Mouse (Mus musculus): ENCODE results near the gene Mtx1. TPM values are rescaled to one million over a fixed set of nuclear protein-coding genes. Genes with fewer than 3 reads are reported as not detected.
"Not testable (repeated sequence)": the region's sequence is repeated elsewhere in the genome, so short reads cannot be mapped to it uniquely, and the experiment has no call there.

The Mtx1 gene
- polyA plus RNA-seq, 1 experiment: 66.4 TPM

DNA sequence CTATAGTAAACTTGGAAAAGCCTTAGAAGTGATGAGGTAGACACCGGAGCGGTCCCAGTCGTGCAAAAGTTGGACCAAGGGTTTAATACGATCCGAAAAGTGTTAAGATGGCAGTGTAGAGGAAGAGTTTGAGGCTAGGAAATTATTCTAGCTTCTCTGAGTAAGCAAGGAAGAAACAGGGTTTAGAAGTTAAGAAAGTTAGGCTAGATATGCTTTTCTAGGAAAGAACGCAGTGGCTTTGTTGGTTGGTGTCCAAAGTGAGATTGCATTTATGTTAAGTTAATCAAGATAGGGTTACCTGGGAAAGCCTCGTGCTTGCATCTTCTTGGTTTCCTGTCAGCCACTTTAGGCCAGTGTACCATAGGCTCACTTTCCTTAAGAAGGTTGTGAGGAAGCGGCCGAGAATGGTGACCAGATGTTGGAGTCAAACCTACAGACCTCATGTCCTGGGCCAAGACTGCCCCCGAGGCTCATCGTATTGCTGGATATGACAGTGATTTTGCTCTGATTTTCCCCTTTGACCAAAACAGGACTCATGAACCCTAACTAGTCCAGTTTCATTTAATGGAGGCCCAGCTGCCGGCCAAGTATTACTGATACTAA lies 61.5 kb downstream of the Mtx1 start:
- Histone ChIP-seq H3K27ac (ENCODE audit: control insufficient read depth, insufficient read depth, low read depth, low read length, poor library complexity) (peak overlapping the region; percentile 89), H3K4me1 (ENCODE audit: control insufficient read depth, insufficient read depth, low read length) (peaks cover 4% of the 10 kb centered on the region; the same call in 1 of the 2 replicates), H3K4me3 (replicated peaks; ENCODE audit: control insufficient read depth, low read depth, low read length) (peak overlapping the region; percentile 85)
- no peak for TF ChIP-seq POLR2A (IDR thresholded peaks at IDR 0.05; ENCODE audit: borderline replicate concordance, control insufficient read depth, low read depth, low read length)
- no peak for TF ChIP-seq CTCF (IDR thresholded peaks at IDR 0.05; ENCODE audit: control insufficient read depth, insufficient read depth, low read length)
- 16% methylated on average over 12 of the region's 12 CpGs for WGBS

DNA sequence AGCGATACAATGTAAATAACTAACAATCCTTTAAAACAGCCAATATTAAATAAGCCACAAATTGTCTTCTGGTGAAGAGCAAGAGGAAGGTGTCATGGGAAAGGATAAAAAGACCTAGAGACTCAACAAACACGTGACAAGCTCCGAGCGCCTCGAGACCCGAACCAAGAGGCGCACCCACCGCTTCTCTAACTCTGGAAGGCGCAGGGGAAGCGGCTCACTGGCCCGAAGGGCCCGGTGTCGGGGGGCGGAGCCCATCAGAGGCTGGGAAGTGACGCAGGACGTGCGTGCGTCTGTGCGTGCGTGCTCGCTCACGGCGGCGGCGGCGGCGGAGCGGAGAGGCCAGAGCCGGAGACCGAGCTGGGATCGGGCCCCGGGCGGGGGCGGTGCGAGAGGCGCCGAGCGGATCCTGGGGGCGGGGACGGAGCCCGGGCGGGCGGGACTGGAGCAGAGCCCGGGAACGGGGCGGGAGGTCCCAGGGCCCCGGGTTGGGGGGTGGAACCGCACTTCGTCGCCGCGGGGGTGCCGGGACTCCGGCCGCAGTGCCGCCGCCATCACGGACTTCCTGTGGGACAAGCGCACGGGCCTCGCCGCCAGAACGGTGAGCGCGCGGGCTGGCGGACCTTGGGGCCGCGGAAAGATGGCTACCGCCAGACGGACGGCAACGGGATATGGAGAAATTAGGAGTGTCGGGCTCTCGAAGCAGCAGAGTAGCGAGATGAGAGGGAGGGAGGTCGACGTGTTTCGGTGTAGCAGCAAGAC lies 62.2 kb downstream of the Mtx1 start, which contains the start of gene Clk2:
Clk2 (plus strand) TSS at position 290 of the 762 bp plus-strand sequence.
- peaks cover 4% of the 10 kb centered on the region; the same call in 1 of the 2 replicates for H3K4me1 ChIP-seq (ENCODE audit: control insufficient read depth, insufficient read depth, low read length)
- WGBS: under 1% methylated on average over 71 of the region's 79 CpGs
- H3K27ac ChIP-seq (ENCODE audit: control insufficient read depth, insufficient read depth, low read depth, low read length, poor library complexity): peak within 1 kb of the TSS; percentile 89
- H3K4me3 ChIP-seq (replicated peaks; ENCODE audit: control insufficient read depth, low read depth, low read length): peak within 1 kb of the TSS; percentile 85
- TF ChIP-seq POLR2A (IDR thresholded peaks at IDR 0.05; ENCODE audit: borderline replicate concordance, control insufficient read depth, low read depth, low read length): peak; percentile 53; the same call in 1 of the 2 replicates
- TF ChIP-seq CTCF (IDR thresholded peaks at IDR 0.05; ENCODE audit: control insufficient read depth, insufficient read depth, low read length): no peak

DNA sequence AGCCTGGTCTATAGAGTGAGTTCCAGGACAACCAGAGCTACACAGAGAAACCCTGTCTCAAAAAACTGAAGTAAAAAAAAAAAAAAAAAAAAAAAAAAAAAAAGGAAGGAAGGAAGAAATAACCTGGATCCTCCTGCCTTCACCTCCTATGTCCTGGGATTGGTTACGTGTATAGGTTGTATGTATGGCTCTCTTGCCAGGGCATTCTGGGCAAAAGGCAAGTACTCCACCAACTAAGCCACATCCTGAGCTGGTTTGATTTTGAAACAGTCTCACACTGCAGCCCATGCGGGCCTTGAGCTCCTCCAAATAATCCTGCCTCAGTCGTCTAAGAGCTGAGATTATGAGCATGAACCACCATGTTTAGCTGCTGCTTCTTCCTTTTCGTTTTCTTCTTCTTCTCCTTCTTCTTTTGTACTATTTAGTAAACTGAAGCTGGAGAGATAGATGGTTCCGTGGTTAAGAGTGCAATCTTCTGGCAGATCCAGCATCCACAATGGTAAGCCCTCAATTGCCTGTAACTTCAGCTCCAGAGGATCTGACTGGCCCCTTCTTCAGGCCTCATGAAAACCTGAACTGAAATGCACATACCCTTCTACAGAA lies 63.1 kb downstream of the Mtx1 start:
- Histone ChIP-seq H3K4me3 (replicated peaks; ENCODE audit: control insufficient read depth, low read depth, low read length) (peak overlapping the region; percentile 1), H3K27ac (ENCODE audit: control insufficient read depth, insufficient read depth, low read depth, low read length, poor library complexity) (no peak overlapping the region), H3K4me1 (ENCODE audit: control insufficient read depth, insufficient read depth, low read length) (peaks cover 4% of the 10 kb centered on the region; the same call in 1 of the 2 replicates)
- TF ChIP-seq POLR2A (IDR thresholded peaks at IDR 0.05; ENCODE audit: borderline replicate concordance, control insufficient read depth, low read depth, low read length): no peak
- no peak for TF ChIP-seq CTCF (IDR thresholded peaks at IDR 0.05; ENCODE audit: control insufficient read depth, insufficient read depth, low read length)
- 18% methylated on average over 5 of the region's 5 CpGs for WGBS

DNA sequence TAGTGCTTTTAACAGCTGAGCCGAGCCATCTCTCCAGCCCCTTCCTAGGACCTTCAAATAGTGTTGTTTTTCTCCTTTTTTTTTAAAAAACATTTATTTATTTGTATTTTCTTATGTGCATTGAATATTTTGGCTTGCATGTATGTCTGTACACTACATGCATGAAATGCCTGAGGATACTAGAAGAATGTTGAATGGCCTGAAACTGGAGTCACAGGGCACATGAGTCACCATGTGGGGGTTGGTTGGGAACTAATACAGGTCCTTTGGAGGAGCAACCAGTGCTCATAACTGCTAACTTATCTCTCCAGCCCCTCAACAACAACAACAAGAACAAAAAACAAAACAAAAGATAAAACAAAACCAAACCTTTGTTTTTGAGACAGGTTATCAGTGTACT lies 63.8 kb downstream of the Mtx1 start:
- TF ChIP-seq CTCF (IDR thresholded peaks at IDR 0.05; ENCODE audit: control insufficient read depth, insufficient read depth, low read length) (no peak), POLR2A (IDR thresholded peaks at IDR 0.05; ENCODE audit: borderline replicate concordance, control insufficient read depth, low read depth, low read length) (no peak)
- Histone ChIP-seq H3K27ac (ENCODE audit: control insufficient read depth, insufficient read depth, low read depth, low read length, poor library complexity) (no peak overlapping the region), H3K4me3 (replicated peaks; ENCODE audit: control insufficient read depth, low read depth, low read length) (no peak overlapping the region), H3K4me1 (ENCODE audit: control insufficient read depth, insufficient read depth, low read length) (peaks cover 4% of the 10 kb centered on the region; the same call in 1 of the 2 replicates)
- WGBS: 76% methylated on average over 1 of the region's 1 CpGs

DNA sequence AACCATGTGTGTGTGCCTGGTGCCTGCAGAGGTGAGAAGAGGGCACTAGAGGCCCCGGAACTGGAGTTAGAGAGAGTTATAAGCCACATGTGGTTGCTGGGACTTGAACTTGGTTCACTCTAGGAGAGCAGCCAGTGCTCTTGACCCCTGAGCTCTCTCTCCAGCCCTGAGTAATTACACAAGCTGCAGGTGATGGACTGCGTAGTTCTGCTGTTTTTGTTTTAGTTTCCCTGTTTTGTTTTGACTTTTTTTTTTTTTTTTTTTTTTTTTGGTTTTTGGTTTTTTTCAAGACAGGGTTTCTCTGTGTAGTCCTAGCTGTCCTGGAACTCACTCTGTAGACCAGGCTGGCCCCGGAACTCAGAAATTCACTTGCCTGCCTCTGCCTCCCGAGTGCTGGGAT lies 65.1 kb downstream of the Mtx1 start:
- 76% methylated on average over 4 of the region's 4 CpGs for WGBS
- TF ChIP-seq CTCF (IDR thresholded peaks at IDR 0.05; ENCODE audit: control insufficient read depth, insufficient read depth, low read length) (no peak), POLR2A (IDR thresholded peaks at IDR 0.05; ENCODE audit: borderline replicate concordance, control insufficient read depth, low read depth, low read length) (no peak)
- Histone ChIP-seq H3K4me1 (ENCODE audit: control insufficient read depth, insufficient read depth, low read length) (peaks cover 5% of the 10 kb centered on the region; the same call in 1 of the 2 replicates), H3K4me3 (replicated peaks; ENCODE audit: control insufficient read depth, low read depth, low read length) (no peak overlapping the region), H3K27ac (ENCODE audit: control insufficient read depth, insufficient read depth, low read depth, low read length, poor library complexity) (no peak overlapping the region)

DNA sequence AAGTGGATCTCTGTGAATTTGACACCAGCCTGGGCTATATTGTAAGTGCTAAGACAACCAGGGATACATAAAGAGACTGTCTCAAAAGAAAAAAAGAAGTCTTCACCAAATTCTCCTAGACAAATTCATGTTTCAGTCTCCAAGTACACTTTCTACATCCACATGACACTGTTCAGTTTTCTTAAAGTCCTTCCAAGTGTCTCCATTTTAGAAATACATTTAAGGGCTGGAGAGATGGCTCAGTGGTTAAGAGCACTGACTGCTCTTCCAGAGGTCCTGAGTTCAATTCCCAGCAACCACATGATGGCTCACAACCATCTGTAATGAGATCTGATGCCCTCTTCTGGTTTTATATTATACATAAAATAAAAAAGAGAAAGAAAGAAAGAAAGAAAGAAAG lies 65.7 kb downstream of the Mtx1 start:
- H3K4me3 ChIP-seq (replicated peaks; ENCODE audit: control insufficient read depth, low read depth, low read length); H3K27ac ChIP-seq (ENCODE audit: control insufficient read depth, insufficient read depth, low read depth, low read length, poor library complexity); H3K4me1 ChIP-seq (ENCODE audit: control insufficient read depth, insufficient read depth, low read length): not testable (repeated sequence)

DNA sequence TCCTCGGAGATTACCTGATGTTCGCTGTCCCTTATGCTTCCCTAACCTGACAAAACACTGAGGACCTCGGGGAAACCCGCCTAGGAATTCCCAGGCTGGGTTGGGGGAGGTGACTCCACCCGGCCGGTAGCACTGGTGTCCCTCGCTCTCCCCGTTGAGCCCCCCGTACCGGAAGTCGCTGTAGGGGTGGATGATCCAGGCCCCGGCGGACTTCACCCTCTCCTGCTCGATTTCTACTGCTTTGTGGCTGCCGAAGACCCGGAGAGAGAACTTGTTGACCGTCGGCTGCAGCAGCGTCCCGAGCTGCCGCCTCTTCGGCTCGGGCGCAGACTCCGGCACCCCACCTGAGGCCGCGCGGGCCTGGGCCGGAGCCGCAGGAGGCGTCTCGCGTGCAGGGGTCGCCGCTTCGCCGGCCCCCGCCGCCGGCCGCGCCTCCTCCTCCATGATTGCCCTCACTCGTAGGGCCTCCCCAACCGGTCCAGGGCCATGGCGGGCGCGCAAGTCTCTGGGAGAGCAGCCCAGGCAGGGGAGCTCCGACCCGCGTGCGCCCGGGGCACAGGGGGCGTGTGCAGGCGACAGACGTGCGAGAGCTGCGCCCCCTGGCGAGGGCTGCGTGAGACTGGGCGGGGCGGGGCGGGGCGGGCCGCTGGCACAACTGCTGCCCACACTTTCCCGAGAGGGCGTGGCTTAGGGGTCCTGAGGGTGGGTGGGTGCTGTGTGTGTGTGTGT lies 67.1 kb downstream of the Mtx1 start, which contains the start of gene Hcn3:
Hcn3 (minus strand) TSS at position 581 of the 729 bp plus-strand sequence.
- no peak within 1 kb of the TSS for H3K27ac ChIP-seq (ENCODE audit: control insufficient read depth, insufficient read depth, low read depth, low read length, poor library complexity)
- under 1% methylated on average over 63 of the region's 66 CpGs for WGBS
- H3K4me3 ChIP-seq (replicated peaks; ENCODE audit: control insufficient read depth, low read depth, low read length): peak within 1 kb of the TSS; percentile 26
- TF ChIP-seq POLR2A (IDR thresholded peaks at IDR 0.05; ENCODE audit: borderline replicate concordance, control insufficient read depth, low read depth, low read length) (no peak), CTCF (IDR thresholded peaks at IDR 0.05; ENCODE audit: control insufficient read depth, insufficient read depth, low read length) (peak; percentile 38; the same call in 1 of the 2 replicates)
- H3K4me1 ChIP-seq (ENCODE audit: control insufficient read depth, insufficient read depth, low read length): peaks cover 3% of the 10 kb centered on the region; the same call in 1 of the 2 replicates

DNA sequence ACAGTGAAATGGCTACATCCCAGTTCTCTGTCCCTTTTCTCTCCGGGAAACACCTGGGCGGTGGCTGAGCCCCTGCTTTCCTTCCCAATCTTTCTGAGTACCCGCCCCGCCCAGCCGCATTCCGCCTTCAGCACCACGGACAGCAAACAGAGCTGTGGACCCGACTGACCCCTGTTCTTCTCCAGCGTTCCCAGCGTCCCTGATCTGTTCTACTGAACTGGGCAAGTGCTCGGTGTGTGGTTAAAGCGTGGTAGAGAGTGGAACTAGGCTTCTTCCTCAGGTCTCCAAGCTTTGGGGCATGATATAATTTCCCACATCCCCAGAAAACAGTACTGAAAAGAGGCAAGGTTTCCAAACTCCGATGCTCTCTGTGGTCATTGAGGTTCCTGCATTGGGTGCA lies 67.7 kb downstream of the Mtx1 start:
- WGBS: 1% methylated on average over 13 of the region's 13 CpGs
- no peak overlapping the region for H3K4me3 ChIP-seq (replicated peaks; ENCODE audit: control insufficient read depth, low read depth, low read length)
- no peak overlapping the region for H3K27ac ChIP-seq (ENCODE audit: control insufficient read depth, insufficient read depth, low read depth, low read length, poor library complexity)
- TF ChIP-seq CTCF (IDR thresholded peaks at IDR 0.05; ENCODE audit: control insufficient read depth, insufficient read depth, low read length) (no peak), POLR2A (IDR thresholded peaks at IDR 0.05; ENCODE audit: borderline replicate concordance, control insufficient read depth, low read depth, low read length) (no peak)
- H3K4me1 ChIP-seq (ENCODE audit: control insufficient read depth, insufficient read depth, low read length): peaks cover 3% of the 10 kb centered on the region; the same call in 1 of the 2 replicates

Other genes with a start within 250 kb of the Mtx1 start
- 14.5 and 17.1 TPM in 2 replicates for gene Rusc1, start 133.8 kb downstream of the Mtx1 start, polyA plus RNA-seq (2011; ENCODE audit: insufficient read depth, insufficient read length, low replicate concordance, missing spikeins)
- not detected in 2 replicates for gene Gm43738, start 126.0 kb downstream of the Mtx1 start, polyA plus RNA-seq (2011; ENCODE audit: insufficient read depth, insufficient read length, low replicate concordance, missing spikeins)
- 21.7 and 30.3 TPM in 2 replicates for gene Fdps, start 125.1 kb downstream of the Mtx1 start, polyA plus RNA-seq (2011; ENCODE audit: insufficient read depth, insufficient read length, low replicate concordance, missing spikeins)
- gene Pklr, start 90.9 kb downstream of the Mtx1 start, polyA plus RNA-seq (2011; ENCODE audit: insufficient read depth, insufficient read length, low replicate concordance, missing spikeins): 14.3 and 16.0 TPM in 2 replicates
- gene Hcn3, start 66.9 kb downstream of the Mtx1 start, polyA plus RNA-seq (2011; ENCODE audit: insufficient read depth, insufficient read length, low replicate concordance, missing spikeins): 1.6 TPM in 1 of 2 replicates, not detected in the other
- gene Clk2, start 62.3 kb downstream of the Mtx1 start, polyA plus RNA-seq (2011; ENCODE audit: insufficient read depth, insufficient read length, low replicate concordance, missing spikeins): 43.3 and 90.9 TPM in 2 replicates
- gene Scamp3, start 49.6 kb downstream of the Mtx1 start, polyA plus RNA-seq (2011; ENCODE audit: insufficient read depth, insufficient read length, low replicate concordance, missing spikeins): 25.7 and 54.2 TPM in 2 replicates
- gene Fam189b, start 43.9 kb downstream of the Mtx1 start, polyA plus RNA-seq (2011; ENCODE audit: insufficient read depth, insufficient read length, low replicate concordance, missing spikeins): 4.1 and 9.8 TPM in 2 replicates
- 27.7 and 71.7 TPM in 2 replicates for gene Gba, start 24.2 kb downstream of the Mtx1 start, polyA plus RNA-seq (2011; ENCODE audit: insufficient read depth, insufficient read length, low replicate concordance, missing spikeins)
- gene Thbs3, start 11.9 kb downstream of the Mtx1 start, polyA plus RNA-seq (2011; ENCODE audit: insufficient read depth, insufficient read length, low replicate concordance, missing spikeins): 2.9 TPM in 1 of 2 replicates, not detected in the other
- 0.67 TPM in 1 of 2 replicates, not detected in the other for gene Muc1, start 2.0 kb upstream of the Mtx1 start, polyA plus RNA-seq (2011; ENCODE audit: insufficient read depth, insufficient read length, low replicate concordance, missing spikeins)
- gene Krtcap2, start 18.9 kb upstream of the Mtx1 start, polyA plus RNA-seq (2011; ENCODE audit: insufficient read depth, insufficient read length, low replicate concordance, missing spikeins): 47.8 and 69.5 TPM in 2 replicates
- gene Trim46, start 19.2 kb upstream of the Mtx1 start, polyA plus RNA-seq (2011; ENCODE audit: insufficient read depth, insufficient read length, low replicate concordance, missing spikeins): 0.59 and 1.6 TPM in 2 replicates
- gene Dpm3, start 32.3 kb upstream of the Mtx1 start, polyA plus RNA-seq (2011; ENCODE audit: insufficient read depth, insufficient read length, low replicate concordance, missing spikeins): 30.7 and 39.3 TPM in 2 replicates
- 64.0 and 83.0 TPM in 2 replicates for gene Slc50a1, start 43.5 kb upstream of the Mtx1 start, polyA plus RNA-seq (2011; ENCODE audit: insufficient read depth, insufficient read length, low replicate concordance, missing spikeins)
- gene Efna1, start 54.1 kb upstream of the Mtx1 start, polyA plus RNA-seq (2011; ENCODE audit: insufficient read depth, insufficient read length, low replicate concordance, missing spikeins): 0.99 and 2.0 TPM in 2 replicates
- 2.7 TPM in 1 of 2 replicates, not detected in the other for gene Efna3, start 95.9 kb upstream of the Mtx1 start, polyA plus RNA-seq (2011; ENCODE audit: insufficient read depth, insufficient read length, low replicate concordance, missing spikeins)
- gene Efna4, start 110.9 kb upstream of the Mtx1 start, polyA plus RNA-seq (2011; ENCODE audit: insufficient read depth, insufficient read length, low replicate concordance, missing spikeins): not detected in 2 replicates
- gene Adam15, start 122.9 kb upstream of the Mtx1 start, polyA plus RNA-seq (2011; ENCODE audit: insufficient read depth, insufficient read length, low replicate concordance, missing spikeins): 112 and 187 TPM in 2 replicates
- 0.56 TPM in 1 of 2 replicates, not detected in the other for gene Dcst2, start 134.9 kb upstream of the Mtx1 start, polyA plus RNA-seq (2011; ENCODE audit: insufficient read depth, insufficient read length, low replicate concordance, missing spikeins)
- gene Dcst1, start 138.2 kb upstream of the Mtx1 start, polyA plus RNA-seq (2011; ENCODE audit: insufficient read depth, insufficient read length, low replicate concordance, missing spikeins): 1.3 TPM in 1 of 2 replicates, not detected in the other
- 20.8 and 40.2 TPM in 2 replicates for gene Zbtb7b, start 167.7 kb upstream of the Mtx1 start, polyA plus RNA-seq (2011; ENCODE audit: insufficient read depth, insufficient read length, low replicate concordance, missing spikeins)
- 0.92 TPM in 1 of 2 replicates, not detected in the other for gene Lenep, start 175.7 kb upstream of the Mtx1 start, polyA plus RNA-seq (2011; ENCODE audit: insufficient read depth, insufficient read length, low replicate concordance, missing spikeins)
- 9.7 and 17.6 TPM in 2 replicates for gene Flad1, start 184.8 kb upstream of the Mtx1 start, polyA plus RNA-seq (2011; ENCODE audit: insufficient read depth, insufficient read length, low replicate concordance, missing spikeins)
- gene Cks1b, start 191.3 kb upstream of the Mtx1 start, polyA plus RNA-seq (2011; ENCODE audit: insufficient read depth, insufficient read length, low replicate concordance, missing spikeins): 126 and 145 TPM in 2 replicates
- 41.6 and 65.2 TPM in 2 replicates for gene Shc1, start 191.4 kb upstream of the Mtx1 start, polyA plus RNA-seq (2011; ENCODE audit: insufficient read depth, insufficient read length, low replicate concordance, missing spikeins)
- 29.7 and 45.4 TPM in 2 replicates for gene Pygo2, start 203.1 kb upstream of the Mtx1 start, polyA plus RNA-seq (2011; ENCODE audit: insufficient read depth, insufficient read length, low replicate concordance, missing spikeins)
- gene Pbxip1, start 209.6 kb upstream of the Mtx1 start, polyA plus RNA-seq (2011; ENCODE audit: insufficient read depth, insufficient read length, low replicate concordance, missing spikeins): 23.6 and 60.5 TPM in 2 replicates
- 25.4 and 33.4 TPM in 2 replicates for gene Pmvk, start 227.5 kb upstream of the Mtx1 start, polyA plus RNA-seq (2011; ENCODE audit: insufficient read depth, insufficient read length, low replicate concordance, missing spikeins)